ENCODE assay signal across 8 mouse cellular contexts in the genomic region with DNA sequence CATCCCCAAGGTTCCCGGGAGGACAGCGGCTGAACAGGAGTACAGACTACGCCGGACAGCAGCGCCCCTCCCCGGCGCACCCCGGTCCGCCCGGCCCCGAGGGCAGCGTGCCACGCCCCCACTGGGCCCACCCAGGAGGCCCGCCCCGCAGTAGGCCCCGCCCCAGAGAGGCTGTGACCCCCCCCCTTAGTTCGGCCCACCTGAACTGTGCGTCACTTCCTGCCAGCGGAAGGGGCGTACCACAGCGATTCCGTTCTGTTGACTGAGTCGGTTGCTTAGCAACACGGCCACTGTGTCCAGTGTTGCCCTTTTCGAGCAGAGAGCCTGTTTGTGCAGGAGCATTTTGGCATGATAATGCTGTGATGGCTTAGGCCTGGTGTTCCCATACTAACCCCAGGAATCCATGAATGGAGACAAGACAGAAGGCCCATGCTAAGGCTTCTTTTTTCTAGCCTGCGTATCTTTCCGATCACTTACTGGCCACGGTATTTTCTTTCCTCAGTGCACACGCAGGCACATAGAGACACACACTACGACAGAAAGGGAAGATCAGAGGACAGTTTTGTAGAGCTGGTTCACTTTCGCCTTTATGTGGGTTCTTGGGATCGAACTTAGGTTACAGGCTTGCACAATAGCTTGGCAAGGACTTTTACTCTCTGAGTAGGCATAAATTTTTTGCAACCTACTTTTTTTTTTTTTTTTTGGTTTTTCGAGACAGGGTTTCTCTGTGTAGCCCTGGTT. TPM values are rescaled to one million over a fixed set of nuclear protein-coding genes. Genes with fewer than 3 reads are reported as not detected.
DNase-seq lines count a peak whose midpoint lies in the region; ATAC-seq and TF ChIP-seq lines count a peak whose summit lies in the region.

A gene (minus strand): TSS at position 142 of the 741 bp plus-strand sequence.

- TF ChIP-seq EP300 in heart, postnatal 0 days (IDR thresholded peaks at IDR 0.05; ENCODE audit: low read depth): no peak
- no peak for TF ChIP-seq EP300 in liver, embryonic 14.5 days (IDR thresholded peaks at IDR 0.05; ENCODE audit: low read depth)

- no peaks in the 10 kb centered on the region for H3K27me3 ChIP-seq in E14TG2a.4 (ENCODE audit: insufficient read depth, low read length)
- H3K27me3 ChIP-seq in forebrain, embryonic 13.5 days: peaks cover 7% of the 10 kb centered on the region; the same call in 1 of the 2 replicates
- no peaks in the 10 kb centered on the region for H3K27me3 ChIP-seq in heart, postnatal 0 days (ENCODE audit: control insufficient read depth, insufficient read depth, low read length)
- H3K27me3 ChIP-seq in liver, embryonic 14.5 days (ENCODE audit: control insufficient read depth, insufficient read depth, low read length): no peaks in the 10 kb centered on the region
- no peaks in the 10 kb centered on the region for H3K27me3 ChIP-seq in stomach, embryonic 16.5 days (ENCODE audit: control insufficient read depth, insufficient read depth, low read length)

- peak; percentile 98 for DNase-seq in heart, postnatal 0 days (ENCODE audit: low spot score)
- peak; percentile 98 for DNase-seq in kidney, postnatal 36 days
- DNase-seq in liver, embryonic 14.5 days (ENCODE audit: low read depth in 3 of 3, low spot score in 3 of 3): peak; percentile 87 to 91 (median 90)
- DNase-seq in neural tube, embryonic 10.5 days (ENCODE audit: extremely low spot score, low spot score): peak; percentile 97

- peak within 1 kb of the TSS; percentile 76 for H3K9ac ChIP-seq in forebrain, embryonic 13.5 days
- H3K9ac ChIP-seq in heart, postnatal 0 days (replicated peaks; ENCODE audit: low read depth, low read length): peak within 1 kb of the TSS; percentile 39
- H3K9ac ChIP-seq in liver, embryonic 14.5 days (replicated peaks): peak within 1 kb of the TSS; percentile 54
- peak within 1 kb of the TSS; percentile 84 for H3K9ac ChIP-seq in stomach, embryonic 16.5 days (ENCODE audit: low read length)

- WGBS in forebrain, embryonic 13.5 days: 8% methylated on average over 31 of the region's 33 CpGs
- 8% methylated on average over 24 of the region's 33 CpGs for WGBS in heart, postnatal 0 days
- WGBS in liver, embryonic 14.5 days (ENCODE audit: insufficient replicate concordance): 7% methylated on average over 33 of the region's 33 CpGs
- 7% methylated on average over 33 of the region's 33 CpGs for WGBS in stomach, embryonic 16.5 days

- no peak for TF ChIP-seq CTCF in E14TG2a.4 (conservative IDR thresholded peaks at IDR 0.05; ENCODE audit: low read length)
- TF ChIP-seq CTCF in heart, postnatal 0 days (IDR thresholded peaks at IDR 0.05; ENCODE audit: low read depth): 0 out of 2 replicates have a peak, but pooled peaks have one; percentile 23
- no peak for TF ChIP-seq CTCF in liver, embryonic 14.5 days (IDR thresholded peaks at IDR 0.05; ENCODE audit: low read depth)

- H3K9me3 ChIP-seq in E14TG2a.4 (ENCODE audit: low read length): no peaks in the 10 kb centered on the region
- no peaks in the 10 kb centered on the region for H3K9me3 ChIP-seq in forebrain, embryonic 13.5 days (replicated peaks)
- H3K9me3 ChIP-seq in heart, postnatal 0 days (replicated peaks; ENCODE audit: control insufficient read depth, low read length): no peaks in the 10 kb centered on the region
- H3K9me3 ChIP-seq in liver, embryonic 14.5 days (ENCODE audit: control insufficient read depth, low read length): no peaks in the 10 kb centered on the region
- no peaks in the 10 kb centered on the region for H3K9me3 ChIP-seq in stomach, embryonic 16.5 days (replicated peaks; ENCODE audit: control insufficient read depth, low read length)

- peaks cover 44% of the 10 kb centered on the region for H3K4me1 ChIP-seq in E14TG2a.4 (replicated peaks; ENCODE audit: low read depth, low read length)
- H3K4me1 ChIP-seq in forebrain, embryonic 13.5 days: peaks cover 12% of the 10 kb centered on the region
- H3K4me1 ChIP-seq in heart, postnatal 0 days (ENCODE audit: control insufficient read depth, insufficient read depth): peaks cover 13% of the 10 kb centered on the region
- H3K4me1 ChIP-seq in liver, embryonic 14.5 days (replicated peaks; ENCODE audit: control insufficient read depth in 2 of 2, insufficient read depth in 2 of 2, low read length in 1 of 2): peaks cover 15 to 31% of the 10 kb centered on the region in 2 experiments
- H3K4me1 ChIP-seq in stomach, embryonic 16.5 days (ENCODE audit: control insufficient read depth, insufficient read depth, low read length): peaks cover 6% of the 10 kb centered on the region

- H3K36me3 ChIP-seq in E14TG2a.4 (ENCODE audit: insufficient read depth, low read length): no peaks in the 10 kb centered on the region
- H3K36me3 ChIP-seq in forebrain, embryonic 13.5 days (ENCODE audit: poor library complexity, severe bottlenecking): no peaks in the 10 kb centered on the region
- no peaks in the 10 kb centered on the region for H3K36me3 ChIP-seq in heart, postnatal 0 days (replicated peaks; ENCODE audit: control insufficient read depth, insufficient read depth, low read length)
- H3K36me3 ChIP-seq in liver, embryonic 14.5 days (replicated peaks; ENCODE audit: control insufficient read depth, insufficient read depth, low read depth): no peaks in the 10 kb centered on the region
- H3K36me3 ChIP-seq in stomach, embryonic 16.5 days (ENCODE audit: control insufficient read depth, insufficient read depth, low read length): no peaks in the 10 kb centered on the region

- H3K4me3 ChIP-seq in E14TG2a.4 (replicated peaks; ENCODE audit: low read length): peak within 1 kb of the TSS; percentile 89
- peak within 1 kb of the TSS; percentile 69 for H3K4me3 ChIP-seq in forebrain, embryonic 13.5 days
- H3K4me3 ChIP-seq in heart, postnatal 0 days (ENCODE audit: low read depth, low read length): peak within 1 kb of the TSS; percentile 58
- H3K4me3 ChIP-seq in liver, embryonic 14.5 days (ENCODE audit: insufficient read depth in 1 of 2, low read depth in 2 of 2, low read length in 2 of 2): peak within 1 kb of the TSS; percentile 65 to 86
- H3K4me3 ChIP-seq in stomach, embryonic 16.5 days (replicated peaks; ENCODE audit: low read length): peak within 1 kb of the TSS; percentile 80

- H3K4me2 ChIP-seq in forebrain, embryonic 13.5 days: peak within 1 kb of the TSS; percentile 86
- H3K4me2 ChIP-seq in heart, postnatal 0 days (ENCODE audit: low read depth, low read length): peak within 1 kb of the TSS; percentile 63
- H3K4me2 ChIP-seq in liver, embryonic 14.5 days (ENCODE audit: low read depth): peak within 1 kb of the TSS; percentile 74
- peak within 1 kb of the TSS; percentile 79 for H3K4me2 ChIP-seq in stomach, embryonic 16.5 days (ENCODE audit: low read depth, low read length)

- peak within 1 kb of the TSS; percentile 65 for H3K27ac ChIP-seq in forebrain, embryonic 13.5 days
- peak within 1 kb of the TSS; percentile 85 for H3K27ac ChIP-seq in heart, postnatal 0 days (ENCODE audit: low read depth)
- peak within 1 kb of the TSS; percentile 51 for H3K27ac ChIP-seq in liver, embryonic 14.5 days
- H3K27ac ChIP-seq in stomach, embryonic 16.5 days (ENCODE audit: low read length): peak within 1 kb of the TSS; percentile 83

- ATAC-seq in cerebellum, adult (ENCODE audit: insufficient number of reproducible peaks, low FRiP score, low TSS enrichment): peak; percentile 94
- ATAC-seq in forebrain, embryonic 13.5 days: peak; percentile 97
- peak; percentile 97 for ATAC-seq in heart, postnatal 0 days (ENCODE audit: insufficient read depth, low read depth)
- ATAC-seq in liver, embryonic 14.5 days (ENCODE audit: insufficient read depth): peak; percentile 93
- peak; percentile 97 for ATAC-seq in stomach, embryonic 16.5 days (ENCODE audit: insufficient read depth, low FRiP score)

RNA-seq across cellular contexts. Expression of the gene that starts here (rescaled TPM):
- polyA plus RNA-seq in forebrain, embryonic 13.5 days (2015; fragmentation: Nextera tagmentation; extraction: Ambion mirVana): 17.5 and 21.7 TPM in 2 replicates
- 53.1 and 55.6 TPM in 2 replicates for total RNA-seq in heart, postnatal 0 days (2014; rRNA removed; ENCODE audit: low replicate concordance)
- 50.8 and 55.7 TPM in 2 replicates for polyA plus RNA-seq in heart, postnatal 0 days (2015; fragmentation: Nextera tagmentation; extraction: Ambion mirVana)
- 5.9 and 6.6 TPM in 2 replicates for polyA plus RNA-seq in liver, embryonic 14.5 days (2012; rRNA removed)
- polyA plus RNA-seq in liver, embryonic 14.5 days (2014; fragmentation: Nextera tagmentation; extraction: Ambion mirVana): 8.3 and 10.1 TPM in 2 replicates
- 89.0 and 101 TPM in 2 replicates for polyA plus RNA-seq in stomach, embryonic 16.5 days (2015; fragmentation: Nextera tagmentation; extraction: Ambion mirVana)

Comparison
In these comparisons a context has a peak if more than half of its experiments do, and no peak if none do; other contexts are left out.
1. Peak in every context shown above with its lines: DNase-seq, ATAC-seq, H3K4me3 ChIP-seq and H3K27ac ChIP-seq.